Mouse (Mus musculus) CH12.LX (cell line): Measurements from ENCODE around the gene Speer4d. TPM values are rescaled to one million over a fixed set of nuclear protein-coding genes. Genes with fewer than 3 reads are reported as not detected.
A peak's percentile ranks its signal among the peaks of the same experiment; 100 is the strongest.
"Not testable (repeated sequence)": the region's sequence is repeated elsewhere in the genome, so short reads cannot be mapped to it uniquely, and the experiment has no call there.

ENCODE experiments used
- DNase-seq: peaks from one replicate; pipeline ENCODE4 v3.0.0-alpha.2; 2013; ENCODE audit errors: extremely low read depth
- H3K27ac ChIP-seq: 2 replicates; pipeline ENCODE4 v1.5.1; 2012; ENCODE audit warnings: low read depth, mild to moderate bottlenecking, control low read depth, moderate library complexity; ENCODE audit not compliant: insufficient read depth
- H3K27me3 ChIP-seq: replicated peaks from 2 replicates; pipeline ENCODE3; 2012; ENCODE audit warnings: inconsistent platforms
- H3K36me3 ChIP-seq, 2 experiments: replicated peaks in 1 of 2; 2 replicates each; pipeline versions ENCODE3 to v1.6.1; 2012; ENCODE audit warnings: inconsistent platforms in 1 of 2, low read length in 1 of 2, mild to moderate bottlenecking in 1 of 2, mixed read lengths in 1 of 2, moderate library complexity in 1 of 2; ENCODE audit not compliant: control insufficient read depth in 1 of 2, insufficient read depth in 1 of 2
- H3K4me1 ChIP-seq, 2 experiments: 2 replicates each; pipeline ENCODE4 v1.6.1; 2012; ENCODE audit warnings: inconsistent platforms in 1 of 2, moderate library complexity in 1 of 2; ENCODE audit not compliant: insufficient read depth in 2 of 2, control insufficient read depth in 1 of 2
- H3K4me2 ChIP-seq: 2 replicates; pipeline ENCODE4 v1.6.1; 2012; ENCODE audit warnings: low read depth, mild to moderate bottlenecking, control low read depth; ENCODE audit not compliant: poor library complexity, insufficient read depth, severe bottlenecking
- H3K4me3 ChIP-seq, 3 experiments: fragments of 150-350 bp in 1 of 3; sonication (generic) in 1 of 3; replicated peaks in 1 of 3; 2 replicates each; pipeline versions ENCODE3 to v1.5.1; 2011 to 2012; ENCODE audit warnings: low read depth in 2 of 3, low read length in 2 of 3, mild to moderate bottlenecking in 2 of 3, moderate library complexity in 2 of 3, control low read depth in 1 of 3, improper control_type of control experiment in 1 of 3, inconsistent platforms in 1 of 3, mixed read lengths in 1 of 3; ENCODE audit not compliant: poor library complexity in 1 of 3
- H3K79me2 ChIP-seq: replicated peaks from 2 replicates; pipeline ENCODE4 v1.6.1; 2012; ENCODE audit warnings: mild to moderate bottlenecking, moderate library complexity; ENCODE audit not compliant: control insufficient read depth, poor library complexity, insufficient read depth, severe bottlenecking; ENCODE audit errors: extremely low read depth
- H3K9ac ChIP-seq: 2 replicates; pipeline ENCODE4 v1.6.1; 2012; ENCODE audit warnings: low read depth, mild to moderate bottlenecking, control low read depth, moderate library complexity; ENCODE audit not compliant: insufficient read depth
- H3K9me3 ChIP-seq: replicated peaks from 2 replicates; pipeline ENCODE3; 2012; ENCODE audit warnings: low read length, inconsistent platforms, mixed read lengths
- CTCF ChIP-seq, 2 experiments: IDR thresholded peaks in 1 of 2; conservative IDR thresholded peaks in 1 of 2; 2 replicates each; pipeline ENCODE4 v1.5.1; 2011 to 2012; ENCODE audit warnings: low read depth in 2 of 2, low read length in 2 of 2, improper control_type of control experiment in 1 of 2, inconsistent platforms in 1 of 2, mild to moderate bottlenecking in 1 of 2, moderate library complexity in 1 of 2
- RAD21 ChIP-seq: IDR thresholded peaks from 2 replicates; pipeline ENCODE4 v1.6.1; 2011; ENCODE audit warnings: low read depth, mild to moderate bottlenecking, low read length, improper control_type of control experiment, moderate library complexity
- ZNF384 ChIP-seq: IDR thresholded peaks from 2 replicates; pipeline ENCODE4 v1.6.1; 2012; ENCODE audit warnings: low read depth, low read length, improper control_type of control experiment, inconsistent platforms
- dilution Hi-C: fragments of 300-500 bp; cut with MboI; formaldehyde crosslinking; loops from 2 replicates; pipeline ENCODE4 v1.14.3; 2020; ENCODE audit warnings: low sequenced_read_pairs; ENCODE audit not compliant: extremely low pct_unique_long_range_greater_than_20kb, extremely low pct_ligation_motif_present
- in situ Hi-C: fragments of 300-500 bp; cut with MboI; formaldehyde crosslinking; loops from 3 replicates; pipeline ENCODE4 v1.14.3; 2019; ENCODE audit warnings: low sequenced_read_pairs, low pct_ligation_motif_present, low pct_unique_long_range_greater_than_20kb, mixed read lengths
- polyA plus RNA-seq: library from polyadenylated mRNA; unstranded; fragments of >175 nt; gene quantifications from 2 replicates; pipeline ENCODE4 v1.2.1, GENCODE M21; 2012; ENCODE audit warnings: low read depth; ENCODE audit not compliant: insufficient read length
- total RNA-seq, 2 experiments: library from RNA; depleted of rRNA; stranded (reverse); fragments of 300-350 nt in 1 of 2; fragments of >200 nt in 1 of 2; gene quantifications; 2 replicates each; pipeline ENCODE4 v1.2.3; 2012 to 2014

The Speer4d gene
- total and polyA plus RNA-seq, 3 experiments = not detected

- H3K79me2 ChIP-seq, H3K27me3 ChIP-seq, in situ Hi-C loops, H3K4me1 ChIP-seq, DNase-seq, dilution Hi-C loops, H3K9ac ChIP-seq, H3K27ac ChIP-seq, H3K4me2 ChIP-seq, H3K9me3 ChIP-seq, H3K36me3 ChIP-seq, H3K4me3 ChIP-seq: not testable (repeated sequence)
Observed at GRCm38 (mm10) chr5:15606677-15607076, 12.2 kb upstream of the Speer4d start.

GRCm38 (mm10) chr5:15610695-15611094, 8.2 kb upstream of the Speer4d start:
- H3K27ac ChIP-seq, in situ Hi-C loops, H3K79me2 ChIP-seq, H3K36me3 ChIP-seq, H3K9ac ChIP-seq, H3K27me3 ChIP-seq, H3K4me2 ChIP-seq, H3K4me3 ChIP-seq, dilution Hi-C loops, H3K9me3 ChIP-seq, H3K4me1 ChIP-seq: not testable (repeated sequence)
- TF ChIP-seq ZNF384 (peak; percentile 58), RAD21 (peak; percentile 16), CTCF (conservative IDR thresholded peaks at IDR 0.05 in 1 of 2, IDR thresholded peaks at IDR 0.05 in 1 of 2; ENCODE audit: low read depth in 2 of 2, low read length in 2 of 2) (peak in 1 of 2 experiments; percentile 50; a peak in 1 of 4 replicates)
- DNase-seq = peak; percentile 41

- dilution Hi-C loops, DNase-seq, H3K9me3 ChIP-seq, H3K27me3 ChIP-seq, in situ Hi-C loops, H3K27ac ChIP-seq, H3K79me2 ChIP-seq, H3K4me1 ChIP-seq, H3K4me3 ChIP-seq, H3K9ac ChIP-seq, H3K36me3 ChIP-seq, H3K4me2 ChIP-seq: not testable (repeated sequence)
Observed at GRCm38 (mm10) chr5:15616195-15616594, 2.7 kb upstream of the Speer4d start.

- in situ Hi-C loops, H3K79me2 ChIP-seq: not testable (repeated sequence)
Observed at GRCm38 (mm10) chr5:15628136-15628535, 9.3 kb downstream of the Speer4d start.

More at GRCm38 (mm10) chr5:15628136-15628535, 9.3 kb downstream of the Speer4d start:
- DNase-seq, H3K9me3 ChIP-seq, H3K36me3 ChIP-seq, H3K4me2 ChIP-seq, H3K27ac ChIP-seq, H3K27me3 ChIP-seq, H3K9ac ChIP-seq, H3K4me1 ChIP-seq, dilution Hi-C loops, H3K4me3 ChIP-seq: not testable (repeated sequence)
- TF ChIP-seq CTCF (conservative IDR thresholded peaks at IDR 0.05 in 1 of 2, IDR thresholded peaks at IDR 0.05 in 1 of 2; ENCODE audit: low read depth in 2 of 2, low read length in 2 of 2) = peak in 1 of 2 experiments; percentile 17; a peak in 2 of 4 replicates
